Mouse (Mus musculus): ENCODE measurements at regions not wholly inside any gene's neighbourhood (a gene's known extent, or its start where the extent isn't known, plus 50 kb on each side); places are given as distances from the start of the nearest gene placed in this dataset.

DNA sequence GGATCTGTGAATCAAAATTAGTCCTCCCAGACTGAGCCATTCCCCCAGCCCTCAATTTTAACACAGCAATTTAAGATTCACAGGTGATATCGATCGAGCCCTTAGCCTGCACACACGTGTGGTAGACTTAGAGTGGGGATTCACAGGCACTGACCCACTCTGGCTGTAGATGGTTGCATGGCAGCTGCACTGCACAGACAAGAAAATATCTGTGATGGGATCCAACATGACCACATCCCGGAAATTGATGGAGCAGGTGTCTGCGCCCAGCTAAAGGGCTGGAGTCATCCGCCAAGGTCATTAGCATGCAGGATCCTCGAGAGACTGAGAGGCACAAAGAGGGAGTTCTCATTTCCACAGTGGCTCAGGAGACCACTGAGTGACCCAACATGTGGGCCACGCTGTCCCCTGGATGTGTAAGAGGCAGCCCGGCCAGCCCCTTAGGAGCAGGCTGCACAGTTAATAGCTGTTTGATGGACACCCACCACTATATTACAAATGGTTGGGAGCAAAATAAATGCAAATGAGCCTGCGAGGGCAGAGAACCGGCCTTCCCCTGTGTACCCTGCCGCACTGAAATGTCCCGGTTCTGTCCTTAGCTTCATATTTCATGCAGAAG is 221.4 kb upstream of the Kazn start:
- DNase-seq (ENCODE audit: low spot score) (no peak), ATAC-seq (peak; percentile 41; the same call in 1 of the 2 replicates)
- Histone ChIP-seq H3K27me3 (ENCODE audit: insufficient read depth, low read length) (no peaks in the 10 kb centered on the region), H3K9ac (replicated peaks; ENCODE audit: low read length) (no peak overlapping the region), H3K4me1 (ENCODE audit: insufficient read depth, low read length) (no peaks in the 10 kb centered on the region), H3K27ac (peak overlapping the region; percentile 26; the same call in 1 of the 2 replicates), H3K4me3 (ENCODE audit: low read length) (no peak overlapping the region), H3K4me2 (ENCODE audit: low read depth, low read length) (no peak overlapping the region), H3K9me3 (ENCODE audit: low read length) (no peaks in the 10 kb centered on the region), H3K36me3 (ENCODE audit: insufficient read depth, low read length) (no peaks in the 10 kb centered on the region)
- TF ChIP-seq CTCF (IDR thresholded peaks at IDR 0.05; ENCODE audit: low read depth): no peak
- 62% methylated on average over 13 of the region's 13 CpGs for WGBS

DNA sequence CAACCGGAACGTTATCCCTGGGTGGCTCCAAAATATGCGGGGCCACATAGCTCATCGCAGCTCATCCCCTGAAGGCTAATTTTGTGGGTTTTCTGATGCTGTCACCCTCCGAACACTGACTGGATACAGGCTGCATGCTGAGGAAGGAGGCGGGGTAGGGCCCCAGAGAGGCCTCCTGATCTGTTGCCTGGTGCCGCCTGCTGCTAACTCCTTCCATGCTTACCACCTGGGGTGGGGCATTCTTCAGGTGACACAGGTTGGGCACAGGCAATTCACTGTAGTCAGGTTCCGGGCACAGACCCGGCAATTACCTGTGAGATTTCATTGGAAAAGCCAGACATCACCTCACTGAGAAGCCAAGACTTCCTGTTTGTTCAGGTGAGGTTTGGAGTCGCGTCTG is 213.4 kb upstream of the Kazn start:
- no peak for TF ChIP-seq CTCF (IDR thresholded peaks at IDR 0.05; ENCODE audit: low read depth)
- H3K9ac ChIP-seq (replicated peaks; ENCODE audit: low read length): no peak overlapping the region
- H3K9me3 ChIP-seq (ENCODE audit: low read length): no peaks in the 10 kb centered on the region
- H3K27me3 ChIP-seq (ENCODE audit: insufficient read depth, low read length): no peaks in the 10 kb centered on the region
- 35% methylated on average over 11 of the region's 11 CpGs for WGBS
- H3K36me3 ChIP-seq (ENCODE audit: insufficient read depth, low read length): no peaks in the 10 kb centered on the region
- H3K4me3 ChIP-seq (ENCODE audit: low read length): no peak overlapping the region
- ATAC-seq (no peak), DNase-seq (ENCODE audit: low spot score) (no peak)
- no peaks in the 10 kb centered on the region for H3K4me1 ChIP-seq (ENCODE audit: insufficient read depth, low read length)
- no peak overlapping the region for H3K4me2 ChIP-seq (ENCODE audit: low read depth, low read length)
- no peak overlapping the region for H3K27ac ChIP-seq

DNA sequence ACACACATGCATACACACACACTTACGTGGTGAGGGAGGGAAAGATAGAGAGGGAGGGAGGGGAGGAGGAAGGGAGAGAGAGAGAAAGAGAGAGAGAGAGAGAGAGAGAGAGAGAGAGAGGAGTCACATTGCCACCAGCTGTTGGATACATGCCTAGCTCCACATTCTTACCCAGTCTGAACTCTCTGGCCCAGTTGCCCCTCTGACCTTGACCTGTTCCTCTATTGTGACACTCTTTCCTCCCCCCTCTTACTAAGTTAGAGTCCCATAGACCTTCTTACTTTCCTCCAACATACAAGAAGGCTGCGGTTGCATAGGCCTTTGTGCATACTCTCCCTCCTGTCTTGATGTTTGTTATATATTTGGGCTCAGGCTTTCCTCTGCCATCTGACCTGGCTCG is 211.7 kb upstream of the Kazn start:
- 64% methylated on average over 3 of the region's 3 CpGs for WGBS
- Histone ChIP-seq H3K4me3 (ENCODE audit: low read length) (no peak overlapping the region), H3K9ac (replicated peaks; ENCODE audit: low read length) (no peak overlapping the region), H3K36me3 (ENCODE audit: insufficient read depth, low read length) (no peaks in the 10 kb centered on the region), H3K27ac (no peak overlapping the region), H3K4me1 (ENCODE audit: insufficient read depth, low read length) (no peaks in the 10 kb centered on the region), H3K4me2 (ENCODE audit: low read depth, low read length) (no peak overlapping the region), H3K27me3 (ENCODE audit: insufficient read depth, low read length) (no peaks in the 10 kb centered on the region), H3K9me3 (ENCODE audit: low read length) (no peaks in the 10 kb centered on the region)
- ATAC-seq: no peak
- no peak for DNase-seq (ENCODE audit: low spot score)
- TF ChIP-seq CTCF (IDR thresholded peaks at IDR 0.05; ENCODE audit: low read depth): no peak

DNA sequence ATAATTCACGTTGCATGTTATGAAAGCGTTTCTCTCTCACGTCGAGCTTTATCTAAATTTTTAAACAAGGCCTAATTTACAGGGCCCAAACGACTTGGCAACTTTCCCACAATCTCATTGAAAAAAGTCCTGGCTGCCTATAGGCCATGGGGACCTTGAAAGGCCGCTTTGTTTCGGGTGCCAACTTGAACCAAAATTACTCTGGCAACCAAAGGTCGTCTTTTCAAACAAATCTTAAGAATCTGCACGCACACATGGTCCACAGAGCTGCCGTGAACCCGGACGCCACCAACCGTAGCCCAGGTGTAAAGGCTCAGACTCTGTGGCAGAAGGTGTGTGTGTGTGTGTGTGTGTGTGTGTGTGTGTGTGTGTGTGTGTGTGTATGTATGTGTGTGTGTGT is 210.5 kb upstream of the Kazn start:
- peak overlapping the region; percentile 63 for H3K27ac ChIP-seq
- DNase-seq (ENCODE audit: low spot score): peak; percentile 86
- H3K9me3 ChIP-seq (ENCODE audit: low read length): no peaks in the 10 kb centered on the region
- no peaks in the 10 kb centered on the region for H3K27me3 ChIP-seq (ENCODE audit: insufficient read depth, low read length)
- 0 out of 2 replicates have a peak, but pooled peaks have one; percentile 41 for ATAC-seq
- H3K36me3 ChIP-seq (ENCODE audit: insufficient read depth, low read length): no peaks in the 10 kb centered on the region
- H3K9ac ChIP-seq (replicated peaks; ENCODE audit: low read length): no peak overlapping the region
- no peaks in the 10 kb centered on the region for H3K4me1 ChIP-seq (ENCODE audit: insufficient read depth, low read length)
- H3K4me2 ChIP-seq (ENCODE audit: low read depth, low read length): no peak overlapping the region
- WGBS: 23% methylated on average over 13 of the region's 13 CpGs
- TF ChIP-seq CTCF (IDR thresholded peaks at IDR 0.05; ENCODE audit: low read depth): no peak
- no peak overlapping the region for H3K4me3 ChIP-seq (ENCODE audit: low read length)

DNA sequence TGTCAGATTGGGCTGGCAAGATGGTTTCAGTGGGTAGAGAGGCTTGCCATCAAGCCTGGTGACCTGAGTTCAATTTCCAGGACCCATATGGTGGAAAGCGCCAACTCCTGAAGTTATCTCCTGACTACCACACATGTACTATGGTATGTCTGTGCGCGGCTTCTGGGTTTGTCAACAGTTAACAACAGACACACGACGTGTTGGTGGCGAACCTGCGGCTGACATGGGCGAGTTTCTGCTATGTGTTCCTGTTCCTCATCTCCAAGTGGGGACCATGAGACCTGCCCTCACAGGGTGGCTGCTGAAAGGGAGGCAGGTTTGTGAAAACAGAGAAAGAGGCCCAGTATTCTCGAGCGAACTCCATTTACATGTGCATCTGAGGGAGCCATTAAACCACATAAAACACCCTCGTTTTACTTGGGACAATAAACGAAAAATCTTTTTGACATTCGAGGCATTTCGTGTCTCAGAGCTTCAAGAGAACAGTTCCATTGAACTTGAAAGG is 210.0 kb upstream of the Kazn start:
- Histone ChIP-seq H3K36me3 (ENCODE audit: insufficient read depth, low read length) (no peaks in the 10 kb centered on the region), H3K27ac (peak overlapping the region; percentile 63), H3K4me2 (ENCODE audit: low read depth, low read length) (no peak overlapping the region), H3K9me3 (ENCODE audit: low read length) (no peaks in the 10 kb centered on the region), H3K4me3 (ENCODE audit: low read length) (no peak overlapping the region), H3K27me3 (ENCODE audit: insufficient read depth, low read length) (no peaks in the 10 kb centered on the region), H3K4me1 (ENCODE audit: insufficient read depth, low read length) (no peaks in the 10 kb centered on the region), H3K9ac (replicated peaks; ENCODE audit: low read length) (no peak overlapping the region)
- TF ChIP-seq CTCF (IDR thresholded peaks at IDR 0.05; ENCODE audit: low read depth): no peak
- ATAC-seq: no peak
- no peak for DNase-seq (ENCODE audit: low spot score)
- 61% methylated on average over 14 of the region's 14 CpGs for WGBS

DNA sequence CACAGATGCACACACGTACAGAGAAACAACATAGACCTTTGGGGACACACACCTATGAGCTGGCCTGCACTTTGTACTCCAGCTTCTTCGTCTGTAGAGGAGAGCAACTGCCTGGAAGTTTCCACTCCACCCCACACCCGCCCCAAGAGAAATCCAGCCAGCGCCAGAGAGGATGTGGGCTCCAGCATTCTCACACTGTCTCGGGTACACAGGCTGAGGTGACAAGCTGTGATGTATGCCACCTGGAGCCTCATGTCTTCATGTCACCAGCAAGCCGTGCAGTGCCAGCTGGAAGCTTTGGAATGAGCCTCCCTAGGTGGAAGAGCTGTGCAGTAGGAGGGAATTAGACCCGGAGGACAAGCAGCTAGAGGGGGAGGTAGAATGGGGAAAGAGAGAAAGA is 208.3 kb upstream of the Kazn start:
- no peak overlapping the region for H3K4me2 ChIP-seq (ENCODE audit: low read depth, low read length)
- no peaks in the 10 kb centered on the region for H3K36me3 ChIP-seq (ENCODE audit: insufficient read depth, low read length)
- TF ChIP-seq CTCF (IDR thresholded peaks at IDR 0.05; ENCODE audit: low read depth): no peak
- WGBS: 52% methylated on average over 7 of the region's 7 CpGs
- DNase-seq (ENCODE audit: low spot score): no peak
- no peaks in the 10 kb centered on the region for H3K9me3 ChIP-seq (ENCODE audit: low read length)
- no peaks in the 10 kb centered on the region for H3K27me3 ChIP-seq (ENCODE audit: insufficient read depth, low read length)
- H3K9ac ChIP-seq (replicated peaks; ENCODE audit: low read length): no peak overlapping the region
- H3K4me1 ChIP-seq (ENCODE audit: insufficient read depth, low read length): no peaks in the 10 kb centered on the region
- H3K4me3 ChIP-seq (ENCODE audit: low read length): no peak overlapping the region
- ATAC-seq: no peak
- H3K27ac ChIP-seq: no peak overlapping the region

DNA sequence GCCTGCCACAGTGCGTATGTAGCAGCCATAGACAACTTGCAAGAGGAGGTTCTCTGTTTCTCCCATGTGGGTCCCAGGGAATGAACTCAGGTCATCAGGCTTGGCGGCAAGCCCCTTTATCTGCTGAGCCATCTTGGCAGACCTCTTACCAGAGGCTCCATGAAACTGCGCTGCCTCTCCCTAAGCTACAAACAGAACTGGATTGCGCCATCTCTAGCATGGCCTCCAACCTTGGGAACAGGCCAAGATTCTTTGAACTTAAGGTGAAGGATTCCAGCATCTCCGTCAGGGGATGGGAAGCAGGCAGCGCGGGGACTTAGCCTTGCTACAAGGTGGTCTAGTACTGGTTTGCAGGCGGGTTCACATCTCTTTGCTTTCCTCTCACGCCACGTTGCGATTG is 201.8 kb upstream of the Kazn start:
- no peak for TF ChIP-seq CTCF (IDR thresholded peaks at IDR 0.05; ENCODE audit: low read depth)
- no peaks in the 10 kb centered on the region for H3K36me3 ChIP-seq (ENCODE audit: insufficient read depth, low read length)
- WGBS: 86% methylated on average over 11 of the region's 11 CpGs
- H3K27ac ChIP-seq: no peak overlapping the region
- no peaks in the 10 kb centered on the region for H3K9me3 ChIP-seq (ENCODE audit: low read length)
- H3K27me3 ChIP-seq (ENCODE audit: insufficient read depth, low read length): no peaks in the 10 kb centered on the region
- 0 out of 2 replicates have a peak, but pooled peaks cover 5% of the 10 kb centered on the region for H3K4me1 ChIP-seq (ENCODE audit: insufficient read depth, low read length)
- ATAC-seq: no peak
- DNase-seq (ENCODE audit: low spot score): no peak
- H3K4me2 ChIP-seq (ENCODE audit: low read depth, low read length): no peak overlapping the region
- no peak overlapping the region for H3K4me3 ChIP-seq (ENCODE audit: low read length)
- H3K9ac ChIP-seq (replicated peaks; ENCODE audit: low read length): no peak overlapping the region

All from hindbrain, postnatal 0 days (tissue).